Comparison of ENCODE assay signal across 12 mouse cellular contexts in the genomic region with DNA sequence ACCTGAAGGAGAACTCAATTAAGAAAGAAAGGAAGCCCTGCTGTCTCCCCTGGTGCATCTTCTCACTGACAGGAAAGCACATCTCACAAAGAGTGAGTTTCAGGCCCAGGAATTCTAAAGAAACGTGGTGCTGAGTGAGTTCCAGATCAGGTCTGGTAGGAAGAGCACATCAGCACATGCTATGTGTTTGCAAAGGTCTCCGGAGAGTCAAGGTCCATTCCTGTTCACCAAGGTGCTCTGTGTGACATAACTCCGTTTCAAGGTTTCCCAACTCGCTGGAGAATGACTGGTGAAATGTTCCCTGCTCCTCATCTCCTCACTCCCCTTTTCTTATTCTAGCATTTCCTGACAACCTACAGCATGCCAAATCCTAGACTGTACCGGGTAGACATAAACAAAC.
"Had no signal": no experiment of that assay in that cellular context is flagged by ENCODE, and none has a peak within 500 bp of the region (broad histone marks: within the 10 kb centered on the region; RNA-seq: fewer than 3 reads in every experiment).

No protein-coding gene starts in this region.

- H3K36me3 ChIP-seq: neural tube, embryonic 13.5 days; neural tube, embryonic 15.5 days; stomach, embryonic 15.5 days had no signal

- H3K27ac ChIP-seq: neural tube, embryonic 13.5 days; neural tube, embryonic 15.5 days; stomach, embryonic 15.5 days; stomach, postnatal 0 days had no signal

- DNase-seq: retina, postnatal 1 day; right cerebral cortex, adult 18-20 months; right cerebral cortex, postnatal 14 days; right cerebral cortex, postnatal 25 days; right cerebral cortex, postnatal 4 days; spleen, adult 18-20 months; thymus, adult 18-20 months; thymus, adult 2 months had no signal

- H3K9ac ChIP-seq: neural tube, embryonic 13.5 days; neural tube, embryonic 15.5 days; stomach, embryonic 15.5 days had no signal

- H3K9me3 ChIP-seq: neural tube, embryonic 13.5 days; neural tube, embryonic 15.5 days; stomach, embryonic 15.5 days had no signal

- H3K4me1 ChIP-seq: neural tube, embryonic 13.5 days; neural tube, embryonic 15.5 days; stomach, embryonic 15.5 days had no signal

- H3K4me3 ChIP-seq: neural tube, embryonic 13.5 days; neural tube, embryonic 15.5 days; stomach, embryonic 15.5 days had no signal

- H3K27me3 ChIP-seq: neural tube, embryonic 13.5 days; neural tube, embryonic 15.5 days; stomach, embryonic 15.5 days had no signal

- H3K4me2 ChIP-seq: neural tube, embryonic 13.5 days; neural tube, embryonic 15.5 days; stomach, embryonic 15.5 days had no signal
